Mouse (Mus musculus) cerebellum, adult (tissue): Measurements from ENCODE around the gene 5730522E02Rik.
"Not testable (repeated sequence)": the region's sequence is repeated elsewhere in the genome, so short reads cannot be mapped to it uniquely, and the experiment has no call there.

Experiments used
- ATAC-seq: cut with Nextera tagmentation; 2 replicates; pipeline ENCODE4 v1.9.2; 2017; ENCODE audit warnings: mild to moderate bottlenecking, moderate library complexity, mixed read lengths; ENCODE audit not compliant: insufficient number of reproducible peaks, low FRiP score, low TSS enrichment

Gene 5730522E02Rik

DNA sequence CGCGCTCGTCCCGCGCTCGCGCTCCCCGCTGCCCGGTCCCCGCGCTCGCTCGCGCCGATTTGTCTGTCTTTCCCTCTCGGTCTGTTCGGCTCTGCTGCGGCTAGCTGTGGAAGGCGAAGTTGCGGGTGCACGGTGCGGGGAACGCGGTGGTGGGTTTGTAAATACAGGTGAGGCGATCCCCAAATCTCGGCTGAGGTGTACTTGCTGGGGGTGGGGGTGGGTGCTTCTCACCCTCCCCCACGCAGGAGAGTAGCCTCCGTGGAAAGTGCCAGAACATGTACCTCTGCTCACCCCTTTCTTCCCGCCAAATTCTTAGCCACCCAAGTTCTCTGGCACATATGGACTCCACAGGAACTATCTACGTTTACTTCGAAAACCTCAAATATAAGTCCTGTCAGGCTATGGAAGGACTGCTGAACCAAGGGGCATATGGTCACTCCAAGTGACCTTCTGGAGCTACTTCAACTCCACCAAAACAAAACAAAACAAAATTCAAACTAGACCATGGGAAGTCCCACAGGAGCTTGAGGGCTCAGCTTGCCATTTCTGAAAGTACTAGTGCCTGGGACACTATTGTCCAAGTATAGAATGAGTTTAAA is at the start of gene 5730522E02Rik:
Gene 5730522E02Rik (minus strand): TSS at position 182 of the 599 bp plus-strand sequence.
- 0 out of 2 replicates have a peak, but pooled peaks have one; percentile 37 for ATAC-seq

DNA sequence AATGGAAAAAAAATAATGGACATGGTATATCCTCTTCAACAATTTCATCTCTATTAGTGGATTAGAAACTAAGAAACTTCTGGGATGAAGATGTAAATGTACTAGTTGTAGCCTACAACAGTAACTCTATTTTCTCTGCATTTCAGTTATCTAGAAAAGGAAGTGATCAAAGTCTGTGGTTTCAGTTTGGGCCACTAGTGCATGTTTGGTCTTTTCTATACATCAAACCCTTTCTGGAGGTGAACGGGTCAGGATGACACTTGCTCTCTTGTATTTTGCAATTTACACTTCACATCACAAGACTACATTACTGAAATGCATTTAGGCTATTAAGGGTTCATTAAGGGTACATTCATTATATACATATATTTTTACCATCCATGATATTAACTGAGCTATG is 26.0 kb upstream of the 5730522E02Rik start:
- ATAC-seq, result no peak

DNA sequence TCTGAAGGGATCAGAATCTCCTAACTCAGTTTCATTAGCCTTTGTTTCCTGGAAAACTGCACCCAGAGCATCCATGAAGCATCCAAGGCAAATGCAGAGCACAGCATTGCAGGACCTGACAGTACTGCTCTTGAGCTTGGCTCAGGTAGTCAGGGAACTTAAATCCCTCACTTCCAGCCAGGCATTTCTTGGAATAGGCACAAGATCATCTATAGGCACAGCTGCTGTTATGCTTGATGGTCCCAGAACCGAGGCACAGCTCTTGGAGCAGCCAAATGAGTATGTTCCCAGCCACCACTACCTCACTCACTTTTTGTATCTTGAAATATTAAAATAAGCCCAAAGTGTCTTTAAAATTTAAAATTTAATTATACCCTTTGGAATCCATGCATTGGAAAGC is 19.3 kb upstream of the 5730522E02Rik start:
- ATAC-seq, result no peak

DNA sequence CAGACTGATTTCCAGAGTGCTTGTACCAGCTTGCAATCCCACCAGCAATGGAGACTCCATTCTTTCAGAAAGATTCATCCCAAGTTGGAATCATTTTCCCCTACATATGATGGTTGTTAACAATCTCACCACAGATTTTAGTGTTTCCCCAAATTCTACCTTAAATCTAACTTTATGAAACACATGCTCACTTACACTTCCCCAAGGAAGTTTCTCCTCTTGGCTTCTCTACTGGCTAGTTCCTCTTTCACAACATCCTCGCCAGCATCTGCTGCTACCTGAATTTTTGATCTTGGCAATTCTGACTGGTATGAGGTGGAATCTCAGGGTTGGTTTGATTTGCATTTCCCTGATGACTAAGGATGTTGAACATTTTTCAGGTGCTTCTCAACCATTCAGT is 3.1 kb upstream of the 5730522E02Rik start:
- not testable (repeated sequence) for ATAC-seq

DNA sequence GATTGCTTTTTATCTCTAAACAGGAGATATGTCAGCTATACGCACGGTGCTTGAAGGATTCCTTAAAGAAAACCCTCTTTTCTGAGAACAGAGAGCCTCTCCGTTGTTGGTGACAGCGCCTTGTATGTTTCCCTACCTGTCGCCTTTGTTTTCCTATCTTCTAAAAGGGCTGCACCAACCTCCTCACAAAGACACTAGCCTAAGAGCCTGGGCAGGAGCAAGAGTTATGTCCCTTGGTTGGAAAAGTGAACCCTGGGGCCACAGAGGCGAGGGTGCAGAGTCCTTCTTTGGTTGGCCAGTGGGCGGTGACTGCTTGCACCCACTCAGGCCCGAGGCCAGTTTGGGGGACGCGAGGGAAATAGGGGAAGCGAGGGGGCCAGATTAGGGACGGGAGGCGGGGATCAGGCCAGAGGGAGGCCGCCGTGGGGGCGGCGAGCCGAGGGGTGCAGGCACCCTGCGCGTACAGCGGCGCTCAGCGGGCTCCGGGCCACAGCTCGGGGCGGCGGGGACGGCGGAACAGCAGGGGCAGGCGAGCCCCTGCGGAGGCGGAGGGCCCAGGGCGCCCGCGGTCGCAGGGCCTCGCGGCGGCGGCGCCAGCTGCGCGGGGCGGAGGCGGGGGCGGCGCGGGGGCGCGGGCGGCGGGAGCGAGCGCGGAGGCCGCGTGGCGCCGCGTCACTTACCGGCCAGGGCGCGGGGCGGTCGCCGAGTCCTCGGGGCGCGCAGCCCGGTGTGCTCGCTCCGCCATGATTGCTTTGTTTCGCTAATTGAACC is 567 bp downstream of the 5730522E02Rik start:
- ATAC-seq, result peak; percentile 87

DNA sequence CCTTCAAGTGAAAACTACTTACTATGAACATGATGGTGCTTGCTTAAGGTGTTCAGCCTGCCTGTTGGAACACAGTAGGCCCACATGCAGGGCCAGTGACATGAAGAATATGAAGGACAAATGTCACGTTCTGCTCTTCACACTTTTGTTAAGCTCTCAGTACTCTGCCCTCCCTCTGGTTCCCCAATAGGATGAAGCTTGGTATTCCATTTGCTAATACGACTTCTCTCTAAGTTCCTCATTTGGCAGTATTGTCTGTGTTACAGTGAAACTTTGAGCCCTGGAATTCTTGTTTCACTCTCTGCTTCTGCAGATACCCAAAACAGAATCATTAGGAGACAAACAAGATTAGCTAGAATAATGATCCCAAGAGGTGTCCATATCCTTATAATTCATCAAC is 7.1 kb downstream of the 5730522E02Rik start:
- ATAC-seq, result no peak

DNA sequence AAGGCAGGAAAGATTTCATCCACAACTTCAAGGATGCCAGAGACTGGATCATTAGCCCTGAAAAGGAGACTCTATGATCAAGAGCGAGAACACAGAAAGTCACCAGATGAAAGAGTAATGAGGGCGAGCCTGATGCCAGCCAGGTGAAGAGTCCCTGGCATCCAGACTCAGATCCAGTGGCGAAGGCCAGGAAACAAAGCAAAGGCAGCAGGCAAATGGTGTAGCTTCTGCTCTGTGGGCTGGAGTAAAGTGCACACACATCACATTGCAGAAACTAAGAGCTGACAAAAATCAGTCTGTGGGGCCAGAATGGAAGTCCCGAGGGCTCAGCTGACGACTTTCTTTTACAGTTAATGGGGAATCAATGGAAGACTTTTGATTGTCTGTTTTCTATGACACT is 7.7 kb downstream of the 5730522E02Rik start:
- ATAC-seq, result no peak

DNA sequence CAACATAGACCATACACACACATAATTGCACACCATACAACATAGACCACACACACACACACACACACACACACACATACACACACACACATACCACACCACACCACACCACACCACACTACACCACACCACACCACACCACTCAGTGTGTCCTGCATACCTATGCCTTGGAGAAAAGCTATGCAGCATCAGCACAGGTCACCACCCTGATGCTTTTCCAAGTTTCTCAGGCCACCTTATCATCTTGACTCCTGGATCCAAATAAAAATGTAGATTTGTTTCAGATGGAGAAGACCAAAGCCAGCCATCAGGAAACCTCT is 8.8 kb downstream of the 5730522E02Rik start:
- no peak for ATAC-seq

DNA sequence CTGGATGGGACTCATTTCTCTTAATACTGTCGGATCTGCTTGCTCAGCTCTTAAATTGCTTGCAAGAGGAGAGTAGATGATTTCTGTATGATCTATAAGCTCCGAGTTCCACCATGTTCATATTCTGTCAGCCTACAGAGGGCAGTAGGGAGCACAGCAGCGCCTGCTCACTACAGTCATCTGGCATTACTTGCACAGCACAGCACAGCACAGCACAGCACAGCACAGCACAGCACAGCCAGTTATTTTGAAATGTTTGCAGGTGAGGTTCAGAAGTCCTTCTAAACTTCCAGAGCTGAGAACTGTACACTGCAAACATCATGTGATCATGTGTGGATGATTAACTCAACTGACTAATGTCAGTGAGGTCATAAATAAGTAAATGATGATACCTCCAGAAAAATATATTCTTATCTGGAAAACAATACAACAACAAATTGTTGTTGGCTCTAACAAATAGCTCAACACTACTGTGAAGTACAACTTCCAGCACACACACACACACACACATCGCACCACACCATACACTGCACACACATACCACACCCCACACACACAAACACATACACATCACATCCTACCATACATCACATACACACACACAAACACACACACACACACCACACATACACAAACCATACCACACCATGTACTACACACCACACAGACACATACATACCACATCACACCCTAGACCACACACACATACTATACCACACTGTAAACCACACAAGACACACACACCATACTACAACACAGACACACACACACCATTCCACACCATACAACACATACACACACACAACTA is 9.4 kb downstream of the 5730522E02Rik start:
- ATAC-seq, result peak; percentile 68; the same call in 1 of the 2 replicates

DNA sequence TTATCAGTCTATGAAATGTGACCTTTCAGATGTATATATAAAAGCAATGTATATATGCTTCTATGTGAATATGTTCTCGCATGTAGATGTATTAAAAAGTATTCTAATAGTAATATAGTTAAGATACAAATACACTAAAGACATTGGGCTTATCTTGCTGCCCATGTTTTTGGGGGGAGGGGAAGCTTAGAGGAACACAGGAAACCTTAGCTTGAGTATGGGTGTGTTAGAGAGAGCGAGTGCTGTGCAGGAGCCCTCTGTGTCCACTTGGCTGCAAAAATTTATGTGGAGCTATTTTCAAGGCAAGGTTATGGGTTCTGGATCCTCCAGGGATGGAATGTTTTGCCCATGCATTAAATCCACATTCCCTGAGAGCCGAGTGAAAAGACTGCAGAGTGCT is 15.1 kb downstream of the 5730522E02Rik start:
- ATAC-seq, result no peak

DNA sequence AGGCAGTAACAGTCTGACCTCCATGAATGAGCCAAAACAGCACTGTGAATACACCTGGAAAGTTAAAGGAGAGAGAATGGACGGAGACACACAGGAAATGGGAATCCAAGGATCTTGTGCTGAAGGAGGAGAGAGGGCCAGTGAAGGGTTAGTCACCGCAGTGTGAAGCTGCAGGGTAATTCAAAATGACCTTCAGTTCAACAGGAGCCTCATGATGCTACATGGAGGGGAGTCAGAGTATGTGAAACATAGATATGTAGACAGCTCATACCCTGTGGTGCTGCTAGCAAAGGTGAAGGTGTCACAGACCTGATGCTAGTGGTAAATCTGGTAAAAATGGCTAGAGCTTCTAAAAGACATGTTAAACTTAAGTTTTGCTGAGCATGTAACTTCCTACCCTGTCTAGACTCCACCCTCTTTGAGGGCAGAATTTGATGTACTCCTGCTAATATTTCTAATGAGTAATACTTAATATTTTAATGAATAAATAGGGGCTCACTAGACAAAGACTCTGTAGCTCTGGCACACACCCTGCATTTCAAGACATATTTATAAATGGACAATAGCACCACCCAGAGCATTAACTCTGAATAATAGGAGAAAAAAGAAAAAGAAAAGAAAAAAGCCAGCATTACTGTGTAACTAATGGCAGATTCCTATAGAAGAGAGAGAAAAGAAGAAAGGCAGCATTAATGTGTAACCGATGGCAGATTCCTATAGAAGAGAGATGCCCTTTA is 23.2 kb downstream of the 5730522E02Rik start:
- ATAC-seq, result no peak

DNA sequence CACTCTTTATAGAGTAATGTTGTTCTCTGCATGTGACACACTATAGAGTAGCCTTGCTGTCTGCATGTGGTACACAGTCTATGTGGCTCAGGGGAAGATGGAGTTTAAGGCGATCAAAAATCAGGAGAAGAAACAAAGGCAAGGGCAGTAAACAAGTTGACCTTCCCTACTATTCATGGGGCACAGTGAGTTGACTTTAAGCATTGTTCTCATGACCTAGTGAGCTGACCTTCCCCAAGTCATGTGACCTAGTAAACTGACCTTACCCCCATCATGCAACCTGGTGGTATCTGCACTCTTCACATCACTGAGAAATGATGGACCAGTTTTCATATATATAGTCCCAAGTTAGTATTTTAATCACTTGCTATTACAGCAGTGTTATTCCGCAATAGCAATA is 40.0 kb downstream of the 5730522E02Rik start:
- no peak for ATAC-seq

DNA sequence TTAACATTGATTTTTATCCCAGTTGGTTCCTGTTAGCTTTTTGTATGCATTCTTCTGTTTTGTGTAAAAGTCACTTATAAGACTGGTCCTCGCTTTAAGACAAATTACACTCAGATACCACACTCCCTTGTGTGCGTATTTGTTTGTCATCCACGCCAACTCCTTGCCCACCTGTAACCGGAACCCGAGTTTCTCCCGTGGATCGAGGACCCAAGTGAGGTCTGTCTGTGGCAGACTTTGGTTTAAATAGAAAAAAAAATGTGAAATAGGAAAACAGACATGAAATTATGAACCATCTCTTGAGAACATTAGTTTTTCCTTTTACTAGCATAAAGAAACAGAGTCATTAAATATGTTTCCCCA is 43.0 kb downstream of the 5730522E02Rik start:
- ATAC-seq, result no peak

DNA sequence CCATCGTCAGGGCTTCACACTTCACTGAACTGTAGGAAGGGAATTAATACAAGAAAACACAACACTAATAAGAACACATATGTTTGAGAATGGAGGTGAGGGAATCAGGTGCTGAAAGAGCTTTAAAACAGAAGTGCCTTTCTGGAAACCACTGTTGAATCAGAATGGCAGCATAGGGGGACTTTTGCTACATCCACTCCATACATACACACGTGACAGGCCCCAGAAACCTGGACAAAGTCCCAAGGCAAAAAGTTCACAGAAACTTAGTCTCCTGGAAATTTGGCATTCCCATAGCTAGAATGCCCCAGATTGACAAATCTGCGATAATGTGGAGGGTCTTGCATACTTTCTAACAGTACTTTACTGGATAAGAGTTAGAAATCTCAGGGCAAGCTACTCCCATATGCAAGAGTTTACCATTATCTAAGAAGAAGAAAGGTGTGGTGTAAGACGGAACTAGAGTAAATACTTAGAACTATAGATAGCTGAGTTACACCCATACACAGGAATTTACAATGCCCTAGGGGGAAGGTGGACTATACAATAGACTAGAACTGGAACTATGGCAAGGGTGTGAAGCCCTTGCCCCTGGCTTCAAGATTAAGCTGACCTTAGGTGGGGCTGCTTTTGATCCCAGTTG is 43.5 kb downstream of the 5730522E02Rik start:
- ATAC-seq, result no peak

DNA sequence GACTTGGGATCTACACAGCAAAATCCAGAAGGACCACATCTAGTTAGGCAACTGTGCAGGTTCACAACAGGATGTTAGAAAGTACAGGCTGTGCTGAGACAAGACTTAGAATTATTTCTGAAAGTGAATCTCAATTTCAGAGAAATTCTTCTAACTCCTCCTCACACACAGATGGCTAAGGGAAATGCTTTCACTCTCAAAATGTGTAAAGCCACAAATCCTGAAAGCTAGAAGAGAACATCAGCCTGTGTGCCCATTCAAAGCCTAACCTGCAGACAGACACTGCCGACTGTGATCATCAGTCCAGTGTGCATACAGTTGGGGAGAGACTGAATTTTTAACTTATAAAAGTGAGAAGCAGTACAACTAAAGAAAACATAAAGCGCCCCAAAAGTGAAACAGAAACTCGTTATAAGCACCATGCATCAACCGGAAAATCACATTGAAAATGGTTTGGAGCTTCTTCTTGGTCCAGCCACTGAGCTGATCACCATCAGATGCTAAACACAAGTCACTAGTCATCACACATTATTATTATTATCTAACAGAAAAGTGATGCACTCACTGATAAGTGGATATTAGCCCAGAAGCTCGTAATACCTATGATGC is 45.8 kb downstream of the 5730522E02Rik start:
- no peak for ATAC-seq

DNA sequence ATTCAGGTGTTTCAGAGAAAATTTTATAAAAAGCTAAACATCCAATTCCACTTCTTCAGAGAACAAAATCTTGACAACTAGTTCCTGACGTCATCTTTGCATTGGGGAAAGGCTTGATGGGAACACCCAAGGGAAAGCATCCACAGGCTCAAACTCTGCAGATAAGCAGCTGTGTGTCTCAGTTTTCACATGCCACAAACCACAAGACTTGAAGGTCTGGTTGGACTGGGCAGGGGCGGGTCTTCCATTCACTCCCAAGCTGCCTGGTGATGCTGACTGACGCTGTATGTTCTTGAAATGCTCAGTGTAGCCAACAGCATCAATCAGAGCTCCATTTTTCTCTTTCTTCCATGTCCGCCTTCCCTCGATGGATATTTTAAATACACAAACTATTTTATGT is 49.2 kb downstream of the 5730522E02Rik start:
- ATAC-seq, result no peak

DNA sequence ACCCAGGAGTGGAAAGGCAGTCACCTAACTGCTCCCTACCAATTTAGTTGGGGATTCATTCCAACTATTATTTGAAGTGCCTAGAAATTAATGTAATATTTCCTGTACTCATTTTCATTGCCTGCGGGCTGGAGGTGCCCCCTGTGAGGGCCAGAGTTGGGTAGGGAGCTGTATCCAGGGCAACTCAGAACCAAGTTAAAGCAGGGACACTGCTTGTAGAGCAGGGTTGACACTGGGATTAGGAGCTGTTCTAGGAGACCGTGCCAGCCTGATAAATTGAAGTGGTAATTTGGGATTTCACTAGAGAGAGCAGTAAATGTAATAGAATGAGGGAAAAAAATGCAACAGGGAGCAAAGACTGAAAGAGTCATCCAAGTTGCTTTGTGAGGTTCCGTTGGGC is 51.5 kb downstream of the 5730522E02Rik start:
- ATAC-seq, result no peak

DNA sequence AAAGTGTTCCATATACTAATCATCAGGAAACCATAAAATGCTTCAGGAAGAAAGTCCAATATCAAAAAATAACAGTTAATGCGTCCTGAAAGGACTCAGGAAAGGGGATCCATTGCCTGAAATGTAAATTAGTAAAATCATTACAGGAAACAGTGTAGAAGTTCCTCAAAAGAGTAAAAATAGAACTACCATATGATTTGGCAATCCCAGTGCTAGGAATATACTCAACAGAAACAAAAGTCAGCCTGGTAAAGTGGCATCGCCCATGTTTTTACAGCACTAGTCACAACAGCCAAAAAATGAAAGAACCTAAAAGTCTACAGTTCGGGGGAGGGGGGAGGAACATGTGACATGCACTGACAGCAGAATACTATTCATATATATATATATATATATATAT is 70.5 kb downstream of the 5730522E02Rik start:
- ATAC-seq, result no peak

DNA sequence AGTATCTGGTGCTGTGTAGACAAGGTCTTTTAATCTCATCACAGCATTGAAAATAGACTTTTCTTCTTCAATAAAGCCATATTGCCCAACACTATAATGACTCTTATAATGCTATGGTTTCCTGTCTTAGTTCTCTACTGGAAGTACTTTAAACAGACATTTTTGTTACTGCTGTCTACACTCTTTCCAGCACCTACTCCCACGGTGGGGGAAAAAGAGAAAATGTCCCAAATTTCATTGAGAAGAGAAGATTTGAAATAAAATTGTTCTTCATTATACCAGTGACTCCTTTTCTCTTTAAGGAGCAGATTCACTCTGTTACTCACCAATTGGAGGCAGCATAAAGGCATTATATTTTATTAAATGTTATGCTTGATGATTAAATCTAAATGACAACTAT is 72.5 kb downstream of the 5730522E02Rik start:
- ATAC-seq, result no peak

DNA sequence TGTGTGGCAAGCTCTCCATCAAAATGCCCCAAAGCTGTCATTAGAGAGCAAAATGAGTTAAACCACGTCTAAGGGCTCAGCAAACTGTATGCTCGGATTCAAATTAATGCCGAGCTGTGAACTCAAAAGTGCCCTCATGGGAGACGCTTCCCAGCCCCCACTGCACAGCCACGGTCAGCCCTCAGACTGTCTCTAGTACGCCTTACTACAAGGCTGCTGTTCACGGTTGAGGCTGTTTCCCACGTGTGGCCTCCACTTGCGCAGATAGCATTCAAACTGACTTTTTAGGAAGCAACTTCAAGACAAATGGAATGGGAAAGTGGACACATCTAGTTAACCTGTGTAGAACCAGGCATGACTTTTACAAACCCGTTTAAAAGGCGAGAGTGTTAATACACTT is 79.7 kb downstream of the 5730522E02Rik start:
- no peak for ATAC-seq
